Mouse (Mus musculus): ENCODE measurements around the gene Uvssa.

The Uvssa gene

DNA sequence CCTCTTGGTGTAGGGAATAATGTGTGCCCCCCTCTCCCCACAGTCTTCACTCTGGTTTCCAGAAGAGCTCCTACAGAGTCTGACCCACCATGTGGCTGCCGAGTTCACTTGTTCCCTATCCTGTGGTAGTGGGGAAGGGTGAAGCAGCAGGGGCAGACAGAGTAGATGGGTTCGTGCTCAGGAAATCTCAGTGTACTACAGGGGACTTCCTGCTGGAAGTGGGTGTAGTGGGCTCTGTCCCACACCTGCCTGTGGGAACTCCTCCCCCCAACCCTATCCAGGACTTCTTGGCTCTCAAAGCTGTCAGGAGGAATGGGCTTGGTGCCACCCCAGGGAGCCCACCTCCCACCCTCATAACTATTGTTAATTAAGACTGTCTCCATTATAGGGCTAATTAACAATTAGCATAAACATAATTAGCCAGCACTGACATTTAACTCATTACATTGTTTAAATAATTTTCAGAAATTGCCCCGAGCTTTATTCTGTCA, 79.8 kb downstream of the Uvssa start:
- no peak for DNase-seq

DNA sequence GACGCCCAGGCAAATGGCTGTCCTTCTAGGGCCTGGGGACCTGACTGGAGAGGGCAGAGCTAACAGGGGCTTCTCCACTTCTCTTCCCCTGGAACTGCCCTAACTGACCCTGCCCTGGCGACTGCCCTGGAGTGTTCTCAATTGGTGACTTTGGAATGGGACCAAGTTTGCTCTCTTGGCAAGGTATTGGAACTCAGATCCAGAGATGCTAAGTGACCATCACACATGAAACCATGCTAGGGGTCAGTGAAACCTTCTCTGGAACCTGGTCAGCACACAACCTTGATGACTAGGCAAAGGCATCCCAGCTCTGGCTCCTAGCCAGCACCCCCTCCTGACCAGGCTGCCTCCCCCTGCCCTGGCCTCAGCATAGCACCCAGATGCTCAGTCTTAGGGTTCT, 80.8 kb downstream of the Uvssa start:
- no peak for DNase-seq

DNA sequence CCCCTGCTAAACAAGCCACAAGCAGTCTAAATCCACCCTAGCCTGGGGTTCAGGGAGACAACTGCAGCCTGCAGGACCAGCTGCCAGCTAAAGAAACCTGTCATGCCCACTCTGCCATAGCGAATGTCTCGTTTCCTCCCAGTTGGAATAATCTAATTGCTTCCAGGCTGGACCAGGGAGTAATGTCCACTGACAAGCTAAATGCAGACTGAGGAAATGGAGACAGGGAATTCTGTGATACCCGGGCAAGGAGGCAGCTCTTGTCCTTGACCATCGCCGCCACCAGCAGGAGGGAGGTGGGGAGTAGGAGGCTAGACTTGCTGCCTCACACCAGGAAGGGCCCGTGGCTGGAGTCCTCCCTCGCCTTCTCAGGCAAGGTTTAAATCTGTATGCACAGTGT, 86.0 kb downstream of the Uvssa start:
- no peak for DNase-seq

DNA sequence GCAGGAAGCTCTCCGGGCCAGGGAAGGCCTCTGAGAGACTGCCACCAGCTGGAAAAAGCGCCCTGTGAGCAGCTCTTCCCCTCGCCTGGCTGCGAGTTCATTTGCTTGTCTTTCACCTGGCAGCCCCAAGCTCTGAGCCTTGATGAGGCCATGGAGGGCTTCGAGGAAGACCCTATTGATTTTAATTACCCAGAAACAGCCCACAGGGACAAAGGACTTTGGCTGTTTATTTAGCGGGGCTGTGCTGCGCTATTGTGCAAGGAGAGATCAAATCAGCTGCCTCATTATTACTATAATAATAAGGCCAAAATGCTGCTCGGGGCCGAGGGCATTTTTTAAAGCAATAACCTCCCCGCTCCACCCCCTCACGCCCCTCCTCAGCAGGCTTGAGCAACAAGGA, 87.1 kb downstream of the Uvssa start:
- no peak for DNase-seq
